Mouse (Mus musculus) embryo, embryonic 9.5 days (tissue): ENCODE results near the gene Cd200r4.

Source experiments
- DNase-seq: peaks from one replicate; pipeline ENCODE4 v3.0.0-alpha.2; 2017; ENCODE audit errors: extremely low spot score

Cd200r4 gene

GRCm38 (mm10) chr16:44875178-44875577 lies 63.6 kb downstream of the Cd200r4 start:
- DNase-seq: no peak

GRCm38 (mm10) chr16:44876625-44877024 lies 65.1 kb downstream of the Cd200r4 start:
- DNase-seq: no peak

- DNase-seq: no peak
These were observed 66.1 kb downstream of the Cd200r4 start for GRCm38 (mm10) chr16:44877595-44877994.
